Mouse (Mus musculus): ENCODE data around the gene Bcor. TPM values are rescaled to one million over a fixed set of nuclear protein-coding genes. Genes with fewer than 3 reads are reported as not detected.

The Bcor gene
- polyA plus RNA-seq, 1 experiment, result 11.1 TPM

DNA sequence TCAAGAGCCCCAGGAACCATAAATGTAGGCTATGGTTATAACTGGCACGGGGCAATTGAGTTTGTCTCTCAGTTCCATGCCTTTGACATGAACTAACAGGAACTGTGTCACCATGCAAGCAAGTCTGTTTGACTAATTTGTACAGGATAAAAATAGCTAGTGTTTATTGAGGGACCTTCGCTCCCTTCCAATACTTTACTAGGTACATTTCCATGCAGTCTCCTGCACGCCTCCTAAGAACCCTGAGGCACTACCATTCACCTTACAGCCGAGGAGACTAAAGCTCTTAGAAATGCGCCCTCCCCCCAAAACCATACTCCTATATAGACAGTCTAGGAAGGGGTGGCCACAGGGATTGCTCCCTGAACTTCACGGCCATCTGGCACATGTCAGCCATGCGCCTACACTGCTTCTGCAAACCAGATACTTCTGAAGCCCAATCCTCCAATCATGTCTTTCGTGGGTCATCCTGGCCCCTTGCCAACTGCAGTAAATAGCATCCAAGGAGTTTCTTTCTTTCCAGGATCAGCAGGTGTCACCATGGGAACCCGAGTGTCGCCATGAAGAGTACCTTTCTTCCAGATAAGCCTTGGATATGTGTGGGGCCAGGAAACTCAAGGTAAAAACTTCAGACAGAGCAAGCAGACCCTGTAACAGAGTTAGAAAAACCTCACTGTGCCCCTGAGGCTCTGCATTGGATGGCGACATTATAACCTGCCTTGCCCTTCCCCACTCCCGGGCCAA is 63.2 kb downstream of the Bcor start:
- Histone ChIP-seq H3K36me3 (replicated peaks; ENCODE audit: low read length) (no peaks in the 10 kb centered on the region), H3K27me3 (replicated peaks) (peaks cover 39% of the 10 kb centered on the region), H3K9me3 (no peaks in the 10 kb centered on the region), H3K4me3 (replicated peaks) (no peak overlapping the region), H3K4me1 (peaks cover 32% of the 10 kb centered on the region)
- TF ChIP-seq FLI1 (IDR thresholded peaks at IDR 0.05; ENCODE audit: low read length) (no peak), GATA1 (IDR thresholded peaks at IDR 0.05; ENCODE audit: borderline replicate concordance, low read length) (no peak)

DNA sequence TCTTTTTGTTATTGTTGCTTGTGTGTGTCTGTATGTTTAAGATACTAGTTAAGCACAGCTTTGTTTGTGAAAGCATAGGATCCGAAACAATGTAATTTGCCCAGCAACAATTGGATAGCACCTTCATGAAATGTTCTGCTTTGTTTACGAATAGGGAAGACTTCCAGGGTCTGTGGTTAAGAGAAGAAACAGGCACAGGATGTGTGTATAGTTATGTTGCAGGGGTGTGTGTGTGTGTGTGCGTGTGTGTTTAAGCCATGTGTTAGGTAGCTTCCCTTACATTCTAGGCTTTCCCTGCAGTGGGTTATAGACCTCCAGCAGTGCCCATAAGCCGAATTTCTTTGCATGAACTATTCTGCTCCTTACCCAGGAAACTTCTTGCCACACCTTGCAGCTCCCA is 66.8 kb downstream of the Bcor start:
- H3K4me1 ChIP-seq, result peaks cover 45% of the 10 kb centered on the region
- H3K27me3 ChIP-seq (replicated peaks), result peaks cover 68% of the 10 kb centered on the region
- H3K36me3 ChIP-seq (replicated peaks; ENCODE audit: low read length), result no peaks in the 10 kb centered on the region
- no peak overlapping the region for H3K4me3 ChIP-seq (replicated peaks)
- TF ChIP-seq FLI1 (IDR thresholded peaks at IDR 0.05; ENCODE audit: low read length) (no peak), GATA1 (IDR thresholded peaks at IDR 0.05; ENCODE audit: borderline replicate concordance, low read length) (no peak)
- no peaks in the 10 kb centered on the region for H3K9me3 ChIP-seq

DNA sequence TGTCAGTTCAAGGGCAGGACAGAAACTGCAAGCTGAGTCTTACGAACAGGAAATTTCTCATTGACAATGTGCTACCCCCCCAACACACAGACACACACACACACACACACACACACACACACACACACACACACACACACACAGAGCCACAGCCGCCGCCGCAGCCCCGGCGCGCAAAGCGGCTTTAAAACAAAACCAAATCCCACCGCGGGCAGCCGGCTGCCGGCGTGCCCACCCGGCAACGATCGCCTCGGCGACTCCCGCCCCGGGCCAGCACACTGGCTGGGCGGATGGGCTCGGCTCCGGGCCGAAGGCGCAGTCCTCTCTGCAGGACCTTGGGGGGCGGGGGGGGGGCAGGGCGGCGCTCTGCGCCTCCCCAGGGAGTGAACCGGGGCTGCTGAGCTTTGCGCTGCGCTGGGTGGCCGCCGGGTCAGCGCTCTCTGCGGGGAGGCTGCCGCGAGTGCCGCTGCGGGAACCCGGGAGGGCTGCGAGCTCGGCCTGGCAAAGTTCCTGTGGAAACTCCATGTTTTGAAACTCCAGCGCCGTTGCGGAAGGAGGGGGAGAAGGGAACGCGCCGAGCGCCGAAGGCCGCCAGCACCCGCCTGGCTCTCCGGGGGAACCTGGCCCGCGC is 68.6 kb downstream of the Bcor start:
- no peak for TF ChIP-seq GATA1 (IDR thresholded peaks at IDR 0.05; ENCODE audit: borderline replicate concordance, low read length)
- no peak for TF ChIP-seq FLI1 (IDR thresholded peaks at IDR 0.05; ENCODE audit: low read length)
- H3K27me3 ChIP-seq (replicated peaks), result peaks cover 76% of the 10 kb centered on the region
- no peaks in the 10 kb centered on the region for H3K36me3 ChIP-seq (replicated peaks; ENCODE audit: low read length)
- H3K4me1 ChIP-seq, result peaks cover 36% of the 10 kb centered on the region
- H3K4me3 ChIP-seq (replicated peaks), result peak overlapping the region; percentile 94
- H3K9me3 ChIP-seq, result 0 out of 2 replicates have a peak, but pooled peaks cover 7% of the 10 kb centered on the region

DNA sequence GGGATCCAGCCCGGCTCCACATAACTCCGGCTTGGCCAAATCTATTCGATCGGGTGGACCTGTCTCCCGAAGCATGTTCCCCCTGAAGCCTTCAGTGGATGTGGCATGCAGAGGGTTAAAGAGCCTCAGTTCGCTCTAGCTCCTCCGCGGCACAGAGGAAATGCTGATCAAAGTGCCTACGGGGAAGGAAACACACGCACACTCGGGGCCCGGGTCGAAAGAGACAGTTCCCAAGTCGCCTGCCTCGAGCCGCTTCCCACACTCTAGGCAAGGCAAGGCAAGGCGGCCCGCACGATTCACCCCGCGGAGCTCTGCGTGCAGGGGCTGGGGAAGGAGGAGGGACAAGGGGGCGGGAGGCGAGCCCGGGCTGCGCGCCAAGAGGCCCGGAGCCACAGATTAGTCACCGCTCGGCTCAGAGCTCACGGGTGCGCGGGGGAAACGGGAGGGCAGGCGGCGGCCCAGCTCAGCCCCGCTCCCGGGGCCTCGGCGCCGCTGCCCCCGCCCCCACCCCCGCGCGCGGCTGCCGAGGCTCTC is 69.2 kb downstream of the Bcor start:
- H3K9me3 ChIP-seq, result 0 out of 2 replicates have a peak, but pooled peaks cover 7% of the 10 kb centered on the region
- H3K4me1 ChIP-seq, result peaks cover 31% of the 10 kb centered on the region
- H3K36me3 ChIP-seq (replicated peaks; ENCODE audit: low read length), result no peaks in the 10 kb centered on the region
- peak overlapping the region; percentile 94 for H3K4me3 ChIP-seq (replicated peaks)
- TF ChIP-seq FLI1 (IDR thresholded peaks at IDR 0.05; ENCODE audit: low read length) (no peak), GATA1 (IDR thresholded peaks at IDR 0.05; ENCODE audit: borderline replicate concordance, low read length) (no peak)
- H3K27me3 ChIP-seq (replicated peaks), result peaks cover 74% of the 10 kb centered on the region

DNA sequence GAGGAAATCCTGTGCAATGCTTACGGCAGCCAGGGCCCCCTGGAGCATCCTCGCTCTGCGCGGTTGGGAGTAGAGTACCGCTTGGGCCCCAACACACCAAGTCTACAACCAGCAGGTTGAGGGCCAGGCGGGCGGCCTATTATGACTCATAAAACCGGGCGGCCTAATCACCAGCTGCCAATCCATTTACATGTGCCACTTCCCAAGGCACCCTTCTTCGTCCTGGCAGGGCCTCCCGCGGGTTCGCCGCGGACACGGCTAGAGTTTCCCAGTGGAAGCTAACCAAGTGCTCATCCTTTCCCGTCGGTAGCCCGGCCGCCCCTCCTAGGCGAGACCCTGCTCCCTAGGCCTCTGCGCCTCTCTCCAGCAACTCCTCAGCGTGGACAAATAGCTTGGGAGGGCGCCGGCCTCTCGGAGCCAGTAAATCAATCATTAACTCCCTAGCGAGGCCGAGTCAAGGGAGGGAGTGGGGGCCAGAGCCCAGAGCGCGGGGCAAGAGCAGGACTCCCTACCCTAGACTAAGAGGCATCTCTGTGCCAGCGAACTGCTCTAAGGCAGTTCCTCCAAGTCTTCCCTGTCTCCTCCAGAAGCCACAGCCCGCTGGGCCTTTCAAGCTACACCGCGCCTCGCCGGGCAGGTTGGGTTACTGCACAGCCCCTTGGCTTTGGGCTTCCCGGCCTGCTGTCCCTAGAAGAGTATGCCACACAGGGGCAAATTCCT is 69.8 kb downstream of the Bcor start:
- Histone ChIP-seq H3K27me3 (replicated peaks) (peaks cover 77% of the 10 kb centered on the region), H3K9me3 (0 out of 2 replicates have a peak, but pooled peaks cover 7% of the 10 kb centered on the region), H3K4me1 (peaks cover 32% of the 10 kb centered on the region), H3K4me3 (replicated peaks) (peak overlapping the region; percentile 94), H3K36me3 (replicated peaks; ENCODE audit: low read length) (no peaks in the 10 kb centered on the region)
- TF ChIP-seq GATA1 (IDR thresholded peaks at IDR 0.05; ENCODE audit: borderline replicate concordance, low read length) (no peak), FLI1 (IDR thresholded peaks at IDR 0.05; ENCODE audit: low read length) (no peak)

DNA sequence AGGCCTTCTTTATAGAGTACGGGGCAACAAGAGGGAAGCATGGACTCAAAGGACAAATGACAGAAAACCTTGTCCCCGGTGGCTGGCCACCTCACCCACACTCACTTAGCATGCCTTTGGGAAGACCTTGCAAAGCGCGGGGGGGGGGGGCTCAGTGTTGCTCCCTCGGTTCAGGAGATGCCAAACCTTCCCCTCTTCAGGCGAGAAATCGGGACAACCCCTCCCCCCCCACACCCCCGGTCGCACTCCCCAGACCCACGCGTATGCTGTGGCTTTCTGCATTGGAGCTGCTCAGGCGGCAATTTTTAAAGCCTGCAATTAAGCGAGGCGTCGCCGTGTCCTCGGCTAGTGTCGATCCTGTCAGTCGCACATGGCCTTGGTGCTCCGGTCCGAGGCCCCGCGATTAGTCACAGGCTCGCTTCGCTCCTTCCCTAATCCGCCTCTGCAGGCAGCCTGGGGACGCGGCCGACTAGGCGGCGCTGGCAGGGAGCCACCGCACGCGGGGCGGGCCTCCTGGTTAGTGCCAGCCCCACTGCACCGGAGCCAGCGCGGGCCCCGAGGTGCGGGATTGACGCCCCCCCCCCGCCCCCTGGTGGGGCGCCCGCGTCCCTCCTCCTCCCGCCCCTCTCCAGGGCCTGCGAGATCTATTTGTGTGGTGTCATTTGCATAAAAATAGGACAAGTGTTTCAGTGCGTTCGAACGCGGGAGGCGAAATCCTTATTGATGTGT is 70.6 kb downstream of the Bcor start:
- H3K4me1 ChIP-seq, result peaks cover 33% of the 10 kb centered on the region
- H3K36me3 ChIP-seq (replicated peaks; ENCODE audit: low read length), result no peaks in the 10 kb centered on the region
- H3K9me3 ChIP-seq, result 0 out of 2 replicates have a peak, but pooled peaks cover 7% of the 10 kb centered on the region
- peaks cover 79% of the 10 kb centered on the region for H3K27me3 ChIP-seq (replicated peaks)
- peak overlapping the region; percentile 94 for H3K4me3 ChIP-seq (replicated peaks)
- TF ChIP-seq GATA1 (IDR thresholded peaks at IDR 0.05; ENCODE audit: borderline replicate concordance, low read length) (no peak), FLI1 (IDR thresholded peaks at IDR 0.05; ENCODE audit: low read length) (no peak)

DNA sequence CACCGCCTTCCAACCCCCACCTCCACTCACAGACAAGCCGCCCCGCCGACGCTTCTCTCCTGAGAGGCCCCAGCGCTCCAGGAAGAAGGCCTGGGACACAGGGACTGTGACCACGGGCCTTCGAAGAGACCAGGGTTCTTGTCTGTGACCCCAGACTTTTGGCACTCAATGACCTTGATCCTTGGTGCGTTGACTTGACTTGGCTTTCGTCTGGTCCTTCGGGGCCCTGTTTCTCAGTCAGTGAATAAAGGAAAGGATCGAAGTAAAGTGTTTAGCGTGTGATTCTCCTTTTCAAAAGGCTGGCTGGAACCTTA is 71.2 kb downstream of the Bcor start:
- Histone ChIP-seq H3K27me3 (replicated peaks) (peaks cover 82% of the 10 kb centered on the region), H3K4me1 (peaks cover 33% of the 10 kb centered on the region), H3K36me3 (replicated peaks; ENCODE audit: low read length) (no peaks in the 10 kb centered on the region), H3K9me3 (0 out of 2 replicates have a peak, but pooled peaks cover 7% of the 10 kb centered on the region), H3K4me3 (replicated peaks) (peak overlapping the region; percentile 94)
- TF ChIP-seq GATA1 (IDR thresholded peaks at IDR 0.05; ENCODE audit: borderline replicate concordance, low read length) (no peak), FLI1 (IDR thresholded peaks at IDR 0.05; ENCODE audit: low read length) (no peak)

DNA sequence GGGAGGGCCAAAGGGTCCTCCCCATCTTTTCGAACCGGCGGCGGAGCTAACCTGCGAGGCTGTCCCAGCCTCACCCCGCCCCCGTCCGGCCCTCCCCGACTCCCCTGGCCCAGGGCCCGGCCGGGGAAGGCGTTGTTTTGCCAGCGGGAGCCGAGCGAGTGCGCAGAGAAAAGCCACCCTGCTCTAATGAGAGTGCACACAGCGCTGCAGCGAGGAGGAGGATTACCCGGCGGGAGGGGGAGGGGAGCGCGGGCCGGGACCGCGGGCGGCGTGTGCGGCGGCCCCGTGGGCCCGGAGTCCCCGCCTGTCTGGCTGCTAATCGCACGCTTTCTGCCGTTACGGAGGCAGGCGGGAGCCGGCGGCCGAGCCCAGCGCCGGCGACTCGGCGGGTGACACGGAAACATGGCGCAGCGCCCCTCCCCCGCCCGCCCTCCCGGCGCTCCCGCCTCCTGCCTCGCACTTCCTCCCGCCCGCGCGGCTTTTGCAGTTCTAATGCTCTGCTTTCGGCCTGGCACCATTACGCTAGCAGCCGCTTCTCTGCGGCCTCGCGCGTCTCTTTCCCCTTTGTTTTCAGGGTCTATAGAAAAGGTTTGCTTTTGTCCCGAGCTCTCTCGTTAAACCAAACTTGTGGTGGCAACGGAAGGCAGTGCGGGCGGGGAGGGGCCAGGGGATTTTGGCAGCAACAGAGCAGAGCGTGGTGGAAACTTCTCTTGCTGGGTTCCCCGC is 71.7 kb downstream of the Bcor start:
- Histone ChIP-seq H3K9me3 (0 out of 2 replicates have a peak, but pooled peaks cover 7% of the 10 kb centered on the region), H3K36me3 (replicated peaks; ENCODE audit: low read length) (no peaks in the 10 kb centered on the region), H3K27me3 (replicated peaks) (peaks cover 83% of the 10 kb centered on the region), H3K4me1 (peaks cover 30% of the 10 kb centered on the region), H3K4me3 (replicated peaks) (peak overlapping the region; percentile 94)
- no peak for TF ChIP-seq GATA1 (IDR thresholded peaks at IDR 0.05; ENCODE audit: borderline replicate concordance, low read length)
- no peak for TF ChIP-seq FLI1 (IDR thresholded peaks at IDR 0.05; ENCODE audit: low read length)
